Mouse (Mus musculus) duodenum, adult 2 months (tissue): Measurements from ENCODE around the gene Tmem246. TPM values are rescaled to one million over a fixed set of nuclear protein-coding genes. Genes with fewer than 3 reads are reported as not detected.

Source experiments
- polyA plus RNA-seq: library from polyadenylated mRNA; depleted of rRNA; stranded (reverse); fragments of >200 nt; gene quantifications from 2 replicates; pipeline ENCODE4 v1.2.3, GENCODE M21; 2012; ENCODE audit warnings: low replicate concordance; rRNA removed

The Tmem246 gene
- polyA plus RNA-seq: 61.0 and 89.5 TPM in 2 replicates

DNA sequence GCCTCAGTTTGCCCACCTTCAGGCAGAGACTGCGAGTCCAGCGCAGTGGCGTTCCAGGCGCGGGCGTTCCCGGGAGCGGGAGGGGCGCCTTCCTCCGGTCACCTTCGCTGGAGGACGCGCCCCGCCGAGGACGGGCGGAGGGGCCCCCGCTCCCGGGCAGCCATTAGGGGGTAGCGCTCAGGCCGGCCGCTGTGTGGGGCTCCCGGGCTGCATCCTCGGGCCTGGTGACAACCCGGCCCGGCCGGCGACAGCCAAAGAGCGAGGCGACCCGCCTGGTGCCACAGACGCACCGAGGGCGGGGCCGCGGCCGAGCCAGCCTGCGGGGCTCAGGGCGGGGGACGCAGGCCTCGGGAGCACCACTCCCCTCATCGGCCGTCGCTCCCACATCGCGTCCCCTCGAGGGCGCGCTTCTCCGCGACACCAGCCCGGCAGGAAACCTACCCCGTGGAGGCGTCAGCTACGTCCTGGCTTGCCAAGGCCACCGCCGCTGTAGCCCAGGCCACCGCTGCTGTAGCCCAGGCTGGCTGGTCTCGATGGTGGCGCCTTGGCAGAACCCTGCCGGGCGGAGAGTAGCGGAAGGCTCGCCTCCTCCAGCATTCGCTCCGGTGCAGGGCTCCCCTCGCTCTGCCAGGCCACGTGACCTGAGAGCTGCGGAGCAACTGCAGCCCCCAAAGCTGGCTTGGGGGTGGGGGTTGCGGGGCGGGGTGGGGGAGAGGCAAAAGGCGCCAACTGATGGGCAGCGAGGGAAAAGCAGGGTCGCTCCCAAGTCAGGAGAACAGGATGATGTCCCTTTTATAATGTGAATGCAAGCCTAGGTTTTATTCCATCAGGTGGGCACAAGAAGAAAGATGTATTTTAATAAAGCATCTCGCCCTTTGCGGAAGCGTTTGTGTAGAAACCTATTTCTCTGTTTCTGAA lies at the start of gene Tmem246:
Gene Tmem246, minus strand, starts transcription at position 694 of the 918 bp plus-strand sequence.

DNA sequence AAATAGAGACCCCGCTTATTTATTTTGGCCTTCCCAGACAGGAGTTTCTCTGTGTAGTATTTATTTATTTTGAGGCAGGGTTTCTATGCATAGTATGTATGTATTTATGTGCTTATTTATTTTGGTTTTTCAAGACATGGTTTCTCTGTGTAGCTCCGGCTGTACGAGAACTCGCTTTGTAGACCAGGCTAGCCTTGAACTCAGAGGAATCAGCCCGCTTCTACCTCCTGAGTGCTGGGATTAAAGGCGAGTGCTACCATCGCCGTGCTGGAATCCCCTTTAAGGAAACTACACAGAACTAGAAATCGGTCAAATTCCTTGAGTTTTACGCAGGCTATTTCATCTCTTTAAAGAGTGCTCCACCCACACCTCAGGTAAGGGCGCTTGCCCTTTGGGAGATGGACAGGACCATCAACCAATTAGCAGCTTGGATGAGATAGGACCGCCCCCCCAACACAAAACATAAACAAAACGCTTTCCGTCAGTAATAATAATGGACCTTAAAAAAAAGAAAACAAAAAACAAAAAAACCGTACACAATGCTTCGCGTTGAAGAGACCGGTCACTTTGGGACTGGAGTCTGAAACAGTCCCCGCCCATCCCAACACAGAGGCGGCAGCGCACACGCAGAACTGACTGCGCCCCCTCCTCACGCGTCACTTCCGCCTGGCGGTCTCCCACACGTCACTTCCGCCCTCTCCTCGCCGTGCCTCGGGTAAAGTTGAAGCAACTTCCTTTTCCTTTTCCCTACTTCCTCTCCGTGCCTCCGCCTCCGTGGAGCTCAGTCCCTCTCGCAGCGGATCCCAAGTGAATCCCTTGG lies 33.9 kb upstream of the Tmem246 start, which contains the start of gene Rnf20:
Gene Rnf20, plus strand, starts transcription at position 688 of the 820 bp plus-strand sequence.

DNA sequence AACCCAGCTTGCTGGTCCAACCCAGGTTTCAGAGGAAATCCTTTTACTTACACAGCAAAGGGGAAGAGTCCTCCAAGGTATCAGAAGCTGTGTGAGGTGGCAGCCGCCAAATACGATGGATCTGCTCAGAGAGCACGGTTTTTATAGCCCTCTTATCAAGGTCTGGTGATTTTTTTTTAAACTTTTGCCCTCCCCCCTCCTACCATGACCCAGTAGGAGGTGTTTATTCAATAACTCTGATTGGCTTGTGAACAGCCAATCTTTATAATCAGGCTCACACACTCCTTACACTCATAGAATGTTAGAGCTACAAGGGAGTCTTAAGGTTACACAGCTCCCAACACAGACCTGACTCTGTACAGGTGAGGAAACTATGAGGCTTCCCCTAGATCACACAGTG lies 48.3 kb downstream of the Tmem246 start, which contains the start of gene Aldob:
Gene Aldob, minus strand, starts transcription at position 164 of the 400 bp plus-strand sequence.

Other genes starting within 250 kb of the Tmem246 start
- gene Acnat2, start 189.7 kb downstream of the Tmem246 start, polyA plus RNA-seq: not detected in 2 replicates
- 3.0 and 5.7 TPM in 2 replicates for gene Acnat1, start 124.0 kb downstream of the Tmem246 start, polyA plus RNA-seq
- not detected in 2 replicates for gene Baat, start 91.3 kb downstream of the Tmem246 start, polyA plus RNA-seq
- 0.49 and 0.83 TPM in 2 replicates for gene Mrpl50, start 76.8 kb downstream of the Tmem246 start, polyA plus RNA-seq
- gene Zfp189, start 76.7 kb downstream of the Tmem246 start, polyA plus RNA-seq: 0.04 and 0.13 TPM in 2 replicates
- 739 and 1,277 TPM in 2 replicates for gene Aldob, start 48.3 kb downstream of the Tmem246 start, polyA plus RNA-seq
- gene Rnf20, start 34.1 kb upstream of the Tmem246 start, polyA plus RNA-seq: 5.0 and 12.3 TPM in 2 replicates
- gene Ppp3r2, start 84.1 kb upstream of the Tmem246 start, polyA plus RNA-seq: not detected in 2 replicates
- 0.01 TPM in 1 of 2 replicates, not detected in the other for gene Grin3a, start 247.9 kb upstream of the Tmem246 start, polyA plus RNA-seq